Mouse (Mus musculus) lung, embryonic 16.5 days (tissue): ENCODE measurements around the gene Gm1043. TPM values are rescaled to one million over a fixed set of nuclear protein-coding genes. Genes with fewer than 3 reads are reported as not detected.

Source experiments
- ATAC-seq: fragments of 200-750 bp; cut with Nextera tagmentation; 2 replicates; pipeline ENCODE4 v1.8.0; 2017; ENCODE audit warnings: low read depth, mild to moderate bottlenecking, moderate library complexity
- H3K27ac ChIP-seq: fragments of 300-500 bp; sonication (generic); 2 replicates; pipeline ENCODE4 v1.5.1; 2014; ENCODE audit warnings: mild to moderate bottlenecking, control low read depth, low read length
- H3K27me3 ChIP-seq: fragments of 300-500 bp; sonication (generic); 2 replicates; pipeline ENCODE4 v1.6.1; 2014; ENCODE audit warnings: low read depth, low read length, mixed read lengths; ENCODE audit not compliant: control insufficient read depth, insufficient read depth
- H3K36me3 ChIP-seq: fragments of 300-500 bp; sonication (generic); 2 replicates; pipeline ENCODE4 v1.6.1; 2014; ENCODE audit warnings: low read length; ENCODE audit not compliant: control insufficient read depth, insufficient read depth
- H3K4me1 ChIP-seq: fragments of 300-500 bp; sonication (generic); replicated peaks from 2 replicates; pipeline ENCODE4 v1.6.1; 2014; ENCODE audit warnings: low read length, mixed read lengths; ENCODE audit not compliant: control insufficient read depth, insufficient read depth
- H3K4me2 ChIP-seq: fragments of 300-500 bp; sonication (generic); 2 replicates; pipeline ENCODE4 v1.6.1; 2014; ENCODE audit warnings: low read depth, low read length, control low read depth
- H3K4me3 ChIP-seq: fragments of 300-500 bp; sonication (generic); 2 replicates; pipeline ENCODE4 v1.5.1; 2014; ENCODE audit warnings: mild to moderate bottlenecking, low read length, control low read depth
- H3K9ac ChIP-seq: fragments of 300-500 bp; sonication (generic); 2 replicates; pipeline ENCODE4 v1.6.1; 2014; ENCODE audit warnings: low read length, control low read depth
- H3K9me3 ChIP-seq: fragments of 300-500 bp; sonication (generic); 2 replicates; pipeline ENCODE4 v1.6.1; 2016; ENCODE audit warnings: low read length; ENCODE audit not compliant: control insufficient read depth
- WGBS: fragments of 180-500 bp; shearing (Covaris S2); extraction: QIAGEN DNeasy Blood & Tissue Kit; methylation state at CpG from one replicate; pipeline ENCODE4 v1.1.7; 2014; 5-methylcytosine and 5-hydroxymethylcytosine counted together
- polyA plus RNA-seq: library from polyadenylated mRNA; unstranded; fragments of >200 nt; fragmentation: Nextera tagmentation; extraction: Ambion mirVana; gene quantifications from 2 replicates; pipeline ENCODE4 v1.2.1, GENCODE M21; 2015

Gene Gm1043
- polyA plus RNA-seq, 1 experiment from 2014 or later: not detected

DNA sequence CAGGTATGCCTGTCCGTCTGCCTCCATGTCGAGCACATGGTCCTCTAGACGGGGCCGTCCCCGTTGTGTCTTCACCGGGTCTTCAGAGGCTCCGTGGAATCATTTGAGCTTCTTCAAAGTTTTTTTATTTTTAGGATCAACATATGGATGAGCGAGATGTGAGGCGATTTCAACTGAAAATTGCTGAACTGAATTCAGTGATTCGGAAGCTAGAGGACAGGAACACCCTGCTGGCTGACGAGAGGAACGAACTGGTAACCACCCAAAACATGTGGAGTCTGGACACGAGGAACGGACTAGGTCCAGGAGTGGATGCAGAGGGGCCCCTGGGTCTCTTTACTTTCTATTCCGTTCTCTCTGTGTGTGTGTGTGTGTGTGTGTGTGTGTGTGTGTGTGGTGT, 16.5 kb downstream of the Gm1043 start:
- Histone ChIP-seq H3K27me3 (no peaks in the 10 kb centered on the region), H3K4me2 (peak overlapping the region; percentile 22; the same call in 1 of the 2 replicates), H3K4me3 (no peak overlapping the region), H3K27ac (no peak overlapping the region), H3K36me3 (no peaks in the 10 kb centered on the region), H3K9ac (no peak overlapping the region), H3K9me3 (no peaks in the 10 kb centered on the region), H3K4me1 (no peaks in the 10 kb centered on the region; the same call in 1 of the 2 replicates)
- 57% methylated on average over 15 of the region's 15 CpGs for WGBS
- ATAC-seq: peak; percentile 60; the same call in 1 of the 2 replicates

GRCm38 (mm10) chr5:37102056-37102455, 16.9 kb downstream of the Gm1043 start:
- whole genome bisulfite sequencing: 39% methylated on average over 6 of the region's 6 CpGs
- H3K4me3 ChIP-seq: no peak overlapping the region
- no peaks in the 10 kb centered on the region for H3K36me3 ChIP-seq
- H3K27me3 ChIP-seq: no peaks in the 10 kb centered on the region
- no peaks in the 10 kb centered on the region for H3K9me3 ChIP-seq
- H3K4me1 ChIP-seq: no peaks in the 10 kb centered on the region; the same call in 1 of the 2 replicates
- H3K27ac ChIP-seq: no peak overlapping the region
- ATAC-seq: peak; percentile 81
- H3K4me2 ChIP-seq: peak overlapping the region; percentile 22; the same call in 1 of the 2 replicates
- H3K9ac ChIP-seq: no peak overlapping the region

DNA sequence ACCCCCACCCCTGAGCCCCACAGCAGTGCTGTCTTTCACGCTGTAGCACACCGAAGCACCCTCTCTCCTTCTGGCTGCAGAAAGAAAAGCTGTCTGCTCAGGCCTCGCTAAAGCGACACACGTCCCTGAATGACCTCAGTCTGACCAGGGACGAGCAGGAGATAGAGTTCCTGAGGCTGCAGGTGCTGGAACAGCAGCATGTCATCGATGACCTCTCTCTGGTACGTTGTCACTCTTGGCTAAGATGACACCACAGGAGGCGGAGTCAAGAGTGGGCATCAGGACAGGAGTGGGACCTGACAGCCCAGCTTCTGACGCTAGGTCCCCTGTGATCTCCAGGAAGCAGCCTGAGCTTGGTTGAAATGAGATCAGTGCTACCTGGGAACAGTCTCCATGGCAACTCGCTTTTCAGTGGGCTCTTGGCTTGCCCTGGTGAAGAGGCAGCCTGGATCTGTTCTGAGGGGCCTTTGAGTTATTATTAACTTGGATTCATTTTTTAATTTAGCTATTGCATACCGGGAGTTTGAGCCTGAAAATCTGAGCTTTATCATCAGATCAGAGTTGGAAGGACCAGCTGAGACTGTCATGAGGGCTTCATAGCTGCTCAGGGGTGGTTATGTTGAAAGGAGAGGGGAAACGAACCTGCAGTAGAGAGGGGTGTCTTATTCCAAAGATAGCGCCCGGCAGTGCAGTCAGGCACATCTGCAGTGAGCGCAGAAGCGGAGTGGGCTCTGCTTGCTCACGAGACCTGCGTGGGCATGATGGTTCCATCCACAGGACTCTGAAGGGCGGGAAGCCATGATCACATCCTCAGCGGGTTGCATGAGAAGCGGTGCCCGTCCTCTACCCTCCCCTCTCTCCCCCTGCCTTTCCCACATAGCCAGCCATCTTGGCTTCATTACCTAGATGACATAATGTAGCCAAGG, 20.6 kb downstream of the Gm1043 start:
- no peaks in the 10 kb centered on the region for H3K27me3 ChIP-seq
- no peak overlapping the region for H3K27ac ChIP-seq
- H3K36me3 ChIP-seq: no peaks in the 10 kb centered on the region
- ATAC-seq: no peak
- H3K4me3 ChIP-seq: no peak overlapping the region
- no peaks in the 10 kb centered on the region; the same call in 1 of the 2 replicates for H3K4me1 ChIP-seq
- H3K9me3 ChIP-seq: no peaks in the 10 kb centered on the region
- H3K9ac ChIP-seq: no peak overlapping the region
- WGBS: 63% methylated on average over 23 of the region's 23 CpGs
- H3K4me2 ChIP-seq: no peak overlapping the region

GRCm38 (mm10) chr5:37107111-37107510, 21.9 kb downstream of the Gm1043 start:
- Histone ChIP-seq H3K27me3 (no peaks in the 10 kb centered on the region), H3K4me2 (no peak overlapping the region), H3K9ac (no peak overlapping the region), H3K4me1 (no peaks in the 10 kb centered on the region), H3K27ac (no peak overlapping the region), H3K36me3 (no peaks in the 10 kb centered on the region), H3K4me3 (no peak overlapping the region), H3K9me3 (no peaks in the 10 kb centered on the region)
- no peak for ATAC-seq
- 79% methylated on average over 5 of the region's 5 CpGs for WGBS

GRCm38 (mm10) chr5:37107611-37108010, 22.4 kb downstream of the Gm1043 start:
- 78% methylated on average over 6 of the region's 6 CpGs for WGBS
- Histone ChIP-seq H3K4me3 (no peak overlapping the region), H3K36me3 (no peaks in the 10 kb centered on the region), H3K27ac (no peak overlapping the region), H3K4me2 (no peak overlapping the region), H3K27me3 (no peaks in the 10 kb centered on the region), H3K4me1 (0 out of 2 replicates have a peak, but pooled peaks cover 2% of the 10 kb centered on the region), H3K9ac (no peak overlapping the region), H3K9me3 (no peaks in the 10 kb centered on the region)
- no peak for ATAC-seq

- 0 out of 2 replicates have a peak, but pooled peaks cover 2% of the 10 kb centered on the region for H3K4me1 ChIP-seq
- no peak for ATAC-seq
- WGBS: 29% methylated on average over 6 of the region's 6 CpGs
Observed at GRCm38 (mm10) chr5:37109280-37109849, 24.2 kb downstream of the Gm1043 start.

GRCm38 (mm10) chr5:37112389-37112788, 27.2 kb downstream of the Gm1043 start:
- no peak for ATAC-seq

More at GRCm38 (mm10) chr5:37109280-37109849, 24.2 kb downstream of the Gm1043 start:
- Histone ChIP-seq H3K4me2 (no peak overlapping the region), H3K27me3 (no peaks in the 10 kb centered on the region), H3K9me3 (no peaks in the 10 kb centered on the region), H3K36me3 (no peaks in the 10 kb centered on the region), H3K27ac (no peak overlapping the region), H3K4me3 (no peak overlapping the region), H3K9ac (no peak overlapping the region)

GRCm38 (mm10) chr5:37117126-37117525, 32.0 kb downstream of the Gm1043 start:
- WGBS: 52% methylated on average over 9 of the region's 9 CpGs

More at GRCm38 (mm10) chr5:37112389-37112788, 27.2 kb downstream of the Gm1043 start:
- no peak overlapping the region for H3K27ac ChIP-seq
- H3K9ac ChIP-seq: no peak overlapping the region
- no peaks in the 10 kb centered on the region for H3K27me3 ChIP-seq
- no peaks in the 10 kb centered on the region for H3K36me3 ChIP-seq
- H3K4me1 ChIP-seq: 0 out of 2 replicates have a peak, but pooled peaks cover 2% of the 10 kb centered on the region
- no peak overlapping the region for H3K4me2 ChIP-seq
- H3K9me3 ChIP-seq: no peaks in the 10 kb centered on the region
- H3K4me3 ChIP-seq: no peak overlapping the region
- 44% methylated on average over 7 of the region's 7 CpGs for WGBS

GRCm38 (mm10) chr5:37118242-37118641, 33.1 kb downstream of the Gm1043 start:
- no peak overlapping the region for H3K9ac ChIP-seq
- no peak overlapping the region for H3K4me3 ChIP-seq
- no peaks in the 10 kb centered on the region for H3K36me3 ChIP-seq
- H3K27me3 ChIP-seq: no peaks in the 10 kb centered on the region
- 43% methylated on average over 4 of the region's 4 CpGs for WGBS
- H3K4me2 ChIP-seq: no peak overlapping the region
- no peak for ATAC-seq
- H3K27ac ChIP-seq: no peak overlapping the region
- no peaks in the 10 kb centered on the region for H3K9me3 ChIP-seq
- H3K4me1 ChIP-seq: no peaks in the 10 kb centered on the region

More at GRCm38 (mm10) chr5:37117126-37117525, 32.0 kb downstream of the Gm1043 start:
- ATAC-seq: no peak
- H3K27me3 ChIP-seq: no peaks in the 10 kb centered on the region
- no peaks in the 10 kb centered on the region for H3K36me3 ChIP-seq
- no peak overlapping the region for H3K4me2 ChIP-seq
- no peak overlapping the region for H3K9ac ChIP-seq
- H3K4me1 ChIP-seq: 0 out of 2 replicates have a peak, but pooled peaks cover 2% of the 10 kb centered on the region
- no peak overlapping the region for H3K27ac ChIP-seq
- no peaks in the 10 kb centered on the region for H3K9me3 ChIP-seq
- H3K4me3 ChIP-seq: no peak overlapping the region
